Mouse (Mus musculus) kidney, adult 2 months (tissue): ENCODE results near the gene Mapkapk3.

Experiments used
- CTCF ChIP-seq: fragments of 200-500 bp; conservative IDR thresholded peaks from 2 replicates; pipeline ENCODE4 v1.5.1; 2011; ENCODE audit warnings: low read depth, mild to moderate bottlenecking, control low read depth, low read length, moderate library complexity, mixed read lengths; ENCODE audit not compliant: insufficient read depth, insufficient read length
- POLR2A ChIP-seq: fragments of 200-500 bp; IDR thresholded peaks from one replicate; pipeline ENCODE4 v1.6.1; 2011; ENCODE audit warnings: low read depth, low read length, control low read depth

DNA sequence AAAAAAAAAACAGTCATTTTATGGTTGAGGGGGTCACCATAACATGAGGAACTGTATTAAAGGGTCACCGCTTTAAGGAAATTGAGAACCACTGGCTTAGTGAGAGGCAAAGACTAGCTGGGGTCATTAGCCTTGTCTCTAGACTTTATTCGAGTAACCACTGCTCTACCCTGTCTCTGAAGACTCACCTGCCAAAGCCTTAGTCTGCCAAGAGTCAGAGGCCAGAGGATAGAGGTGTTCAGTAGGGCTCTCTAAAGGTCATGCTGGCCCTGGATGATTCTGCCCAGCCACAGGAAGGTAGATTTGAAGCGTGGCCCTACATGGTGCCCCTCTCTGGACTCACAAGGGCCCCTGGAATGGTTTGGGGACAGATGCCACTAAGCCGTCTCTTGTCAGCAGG, 15.3 kb upstream of the Mapkapk3 start:
- no peak for TF ChIP-seq POLR2A
- no peak for TF ChIP-seq CTCF
